Mouse (Mus musculus) limb, embryonic 14.5 days (tissue): ENCODE data around the gene Ccdc114. TPM values are rescaled to one million over a fixed set of nuclear protein-coding genes. Genes with fewer than 3 reads are reported as not detected.

Experiments used
- ATAC-seq: fragments of 200-750 bp; cut with Nextera tagmentation; 2 replicates; pipeline ENCODE4 v1.8.0; 2017; ENCODE audit warnings: low read depth, moderate number of reproducible peaks, moderate TSS enrichment; ENCODE audit not compliant: low FRiP score
- DNase-seq: peaks from one replicate; pipeline ENCODE4 v3.0.0-alpha.2; 2015; ENCODE audit warnings: low spot score
- H3K27ac ChIP-seq: fragments of 300-500 bp; sonication (generic); replicated peaks from 2 replicates; pipeline ENCODE4 v1.5.1; 2014; ENCODE audit warnings: low read depth, mild to moderate bottlenecking, low read length, moderate library complexity, mixed read lengths
- H3K27me3 ChIP-seq: fragments of 300-500 bp; sonication (generic); 2 replicates; pipeline ENCODE4 v1.6.1; 2014; ENCODE audit warnings: low read length, mixed read lengths; ENCODE audit not compliant: control insufficient read depth, insufficient read depth
- H3K36me3 ChIP-seq: fragments of 300-500 bp; sonication (generic); 2 replicates; pipeline ENCODE4 v1.6.1; 2014; ENCODE audit warnings: mild to moderate bottlenecking, low read length, moderate library complexity, mixed read lengths; ENCODE audit not compliant: control insufficient read depth, insufficient read depth
- H3K4me1 ChIP-seq: fragments of 300-500 bp; sonication (generic); 2 replicates; pipeline ENCODE4 v1.6.1; 2014; ENCODE audit warnings: antibody characterized with exemption, low read length, mixed read lengths; ENCODE audit not compliant: control insufficient read depth, insufficient read depth
- H3K4me2 ChIP-seq: fragments of 300-500 bp; sonication (generic); replicated peaks from 2 replicates; pipeline ENCODE4 v1.6.1; 2014; ENCODE audit warnings: low read depth, mild to moderate bottlenecking, low read length, moderate library complexity; ENCODE audit not compliant: severe bottlenecking
- H3K4me3 ChIP-seq: fragments of 300-500 bp; sonication (generic); replicated peaks from 2 replicates; pipeline ENCODE4 v1.5.1; 2014; ENCODE audit warnings: low read length
- H3K9ac ChIP-seq: fragments of 300-500 bp; sonication (generic); 2 replicates; pipeline ENCODE4 v1.6.1; 2014; ENCODE audit warnings: mild to moderate bottlenecking, low read depth, low read length, moderate library complexity; ENCODE audit not compliant: severe bottlenecking
- H3K9me3 ChIP-seq: fragments of 300-500 bp; sonication (generic); 2 replicates; pipeline ENCODE4 v1.6.1; 2016; ENCODE audit warnings: low read length; ENCODE audit not compliant: control insufficient read depth
- POLR2A ChIP-seq: fragments of 200-500 bp; IDR thresholded peaks from 2 replicates; pipeline ENCODE4 v1.8.0; 2012; ENCODE audit warnings: inconsistent platforms, mild to moderate bottlenecking, moderate library complexity, borderline replicate concordance; ENCODE audit not compliant: insufficient read depth, insufficient read length; ENCODE audit errors: extremely low read depth
- WGBS: fragments of 180-500 bp; shearing (Covaris S2); extraction: QIAGEN DNeasy Blood & Tissue Kit; methylation state at CpG from one replicate; pipeline ENCODE4 v1.1.7; 2014; 5-methylcytosine and 5-hydroxymethylcytosine counted together
- polyA plus RNA-seq, 2 experiments: library from polyadenylated mRNA; depleted of rRNA in 1 of 2; stranded (reverse) in 1 of 2; unstranded in 1 of 2; fragments of >200 nt; fragmentation: Nextera tagmentation in 1 of 2; extraction: Ambion mirVana in 1 of 2; gene quantifications; 2 replicates each; pipeline versions ENCODE4 v1.2.1 to v1.2.3; 2012 to 2014

Ccdc114 gene
- polyA plus RNA-seq, 2 experiments = 2.5 to 7.1 TPM

- TF ChIP-seq POLR2A = no peak
- H3K36me3 ChIP-seq = peaks cover 12% of the 10 kb centered on the region; the same call in 1 of the 2 replicates
- H3K27ac ChIP-seq = no peak overlapping the region; the same call in 1 of the 2 replicates
- H3K4me3 ChIP-seq = peak overlapping the region; percentile 60
- H3K9me3 ChIP-seq = no peaks in the 10 kb centered on the region
- peak overlapping the region; percentile 75 for H3K4me2 ChIP-seq
- H3K4me1 ChIP-seq = peaks cover 60% of the 10 kb centered on the region
- 67% methylated on average over 4 of the region's 4 CpGs for WGBS
- no peak for ATAC-seq
- H3K27me3 ChIP-seq = no peaks in the 10 kb centered on the region
- no peak for DNase-seq
- peak overlapping the region; percentile 68 for H3K9ac ChIP-seq
Observed at GRCm38 (mm10) chr7:45919761-45920160, 4.1 kb upstream of the Ccdc114 start.

DNA sequence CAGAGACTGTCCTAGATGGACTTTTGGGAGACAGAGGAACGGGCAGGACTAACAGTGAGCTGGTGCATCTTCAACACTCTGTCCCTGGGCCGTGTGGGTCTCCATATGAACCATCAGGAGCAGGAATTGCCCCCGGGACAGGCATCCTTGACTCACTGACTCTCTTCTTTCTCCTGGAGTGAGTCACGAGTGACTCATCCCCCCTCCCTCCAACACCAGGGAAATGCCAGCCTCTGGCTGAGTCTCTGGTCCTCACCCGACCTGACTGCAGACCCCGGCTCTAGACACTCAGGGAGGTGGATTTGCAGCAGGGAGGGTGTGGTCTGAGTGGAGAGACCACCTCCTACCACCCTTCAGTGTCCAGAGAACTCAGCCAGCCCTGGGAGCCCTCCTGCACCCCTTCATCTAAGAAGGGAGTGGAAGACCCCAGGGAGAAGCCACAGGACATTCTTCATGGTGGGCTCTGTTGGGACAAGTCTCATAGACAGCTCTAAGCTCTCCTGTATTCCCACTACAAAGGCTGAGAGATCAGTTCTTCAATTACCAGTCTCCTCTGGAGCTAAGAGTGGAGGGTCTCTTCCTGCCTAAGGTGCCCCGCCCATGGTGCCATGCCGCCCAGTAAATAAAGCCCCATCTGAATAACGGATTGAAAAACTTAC is 3.2 kb upstream of the Ccdc114 start:
- no peaks in the 10 kb centered on the region for H3K9me3 ChIP-seq
- H3K4me3 ChIP-seq = peak overlapping the region; percentile 60
- DNase-seq (no peak), ATAC-seq (no peak)
- H3K36me3 ChIP-seq = peaks cover 12% of the 10 kb centered on the region; the same call in 1 of the 2 replicates
- H3K4me1 ChIP-seq = peaks cover 60% of the 10 kb centered on the region
- no peak for TF ChIP-seq POLR2A
- peak overlapping the region; percentile 75 for H3K4me2 ChIP-seq
- no peaks in the 10 kb centered on the region for H3K27me3 ChIP-seq
- peak overlapping the region; percentile 68 for H3K9ac ChIP-seq
- peak overlapping the region; percentile 90 for H3K27ac ChIP-seq
- WGBS = 26% methylated on average over 9 of the region's 9 CpGs

GRCm38 (mm10) chr7:45921242-45921621 is 2.6 kb upstream of the Ccdc114 start, which contains the start of gene Emp3:
Gene Emp3 (minus strand): TSS chr7:45921404.
- H3K9me3 ChIP-seq = no peaks in the 10 kb centered on the region
- peak within 1 kb of the TSS; percentile 90 for H3K27ac ChIP-seq
- peaks cover 55% of the 10 kb centered on the region for H3K4me1 ChIP-seq
- no peak for TF ChIP-seq POLR2A
- DNase-seq (peak; percentile 69), ATAC-seq (peak; percentile 25)
- H3K4me2 ChIP-seq = peak within 1 kb of the TSS; percentile 75
- H3K36me3 ChIP-seq = peaks cover 12% of the 10 kb centered on the region; the same call in 1 of the 2 replicates
- H3K27me3 ChIP-seq = no peaks in the 10 kb centered on the region
- peak within 1 kb of the TSS; percentile 68 for H3K9ac ChIP-seq
- 21% methylated on average over 9 of the region's 9 CpGs for WGBS
- peak within 1 kb of the TSS; percentile 60 for H3K4me3 ChIP-seq

- 75% methylated on average over 12 of the region's 12 CpGs for WGBS
- Histone ChIP-seq H3K9ac (no peak overlapping the region), H3K9me3 (no peaks in the 10 kb centered on the region), H3K27me3 (no peaks in the 10 kb centered on the region), H3K27ac (peak overlapping the region; percentile 90), H3K36me3 (peaks cover 12% of the 10 kb centered on the region; the same call in 1 of the 2 replicates), H3K4me2 (peak overlapping the region; percentile 63), H3K4me1 (peaks cover 49% of the 10 kb centered on the region), H3K4me3 (0 out of 2 replicates have a peak overlapping the region, but pooled peaks have one; percentile 41)
- ATAC-seq (no peak), DNase-seq (no peak)
- TF ChIP-seq POLR2A = no peak
Observed at GRCm38 (mm10) chr7:45921950-45922600, 1.8 kb upstream of the Ccdc114 start.

DNA sequence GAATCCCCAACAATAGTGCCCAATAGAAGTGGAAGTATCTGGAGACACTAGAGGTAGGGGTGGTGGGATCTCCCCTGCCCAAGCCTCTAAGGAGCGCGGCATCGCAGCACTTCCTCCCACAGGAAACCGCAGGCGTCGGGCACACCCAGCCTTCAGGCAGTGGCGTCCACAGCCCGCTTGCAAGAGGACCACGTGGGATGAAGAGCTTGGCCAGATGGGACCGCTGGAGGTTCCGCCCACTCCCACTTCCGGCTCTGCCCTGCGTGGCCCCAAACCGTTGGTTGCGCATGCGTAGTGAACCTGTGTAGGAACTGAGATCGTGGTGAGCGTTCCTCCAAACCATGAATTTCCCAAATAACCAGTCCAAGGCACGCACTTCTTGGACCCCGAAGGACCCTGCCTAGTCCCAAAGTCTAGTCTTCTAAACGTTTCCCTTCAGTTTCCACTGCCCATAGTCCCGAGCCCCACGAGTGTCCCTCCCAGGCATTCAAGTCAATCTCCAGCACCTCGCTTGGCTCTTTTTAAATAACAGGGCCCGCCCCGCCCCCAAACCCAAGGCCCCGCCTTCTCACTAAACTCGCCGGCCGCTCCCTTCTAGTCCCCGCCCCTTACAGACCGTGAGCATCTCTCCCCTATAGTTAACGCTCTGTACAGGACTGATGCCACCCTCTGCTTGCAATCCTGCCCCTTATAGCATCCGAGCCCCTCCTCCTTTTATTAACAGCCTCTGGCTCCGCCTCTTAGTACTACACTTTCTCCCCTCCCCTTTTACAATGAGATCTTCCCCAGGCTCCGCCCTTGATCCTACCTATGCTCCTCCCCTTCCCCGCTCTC is 727 bp upstream of the Ccdc114 start:
- WGBS = under 1% methylated on average over 37 of the region's 37 CpGs
- peak overlapping the region; percentile 63 for H3K4me2 ChIP-seq
- TF ChIP-seq POLR2A = 0 out of 2 replicates have a peak, but pooled peaks have one; percentile 32
- H3K4me3 ChIP-seq = peak overlapping the region; percentile 41
- no peaks in the 10 kb centered on the region for H3K9me3 ChIP-seq
- DNase-seq = peak; percentile 98
- peak overlapping the region; percentile 34 for H3K9ac ChIP-seq
- peaks cover 2% of the 10 kb centered on the region; the same call in 1 of the 2 replicates for H3K27me3 ChIP-seq
- peak; percentile 86 for ATAC-seq
- H3K4me1 ChIP-seq = peaks cover 39% of the 10 kb centered on the region
- peak overlapping the region; percentile 90 for H3K27ac ChIP-seq
- peaks cover 6% of the 10 kb centered on the region; the same call in 1 of the 2 replicates for H3K36me3 ChIP-seq
